Mouse (Mus musculus): ENCODE measurements around the gene Zmym3. TPM values are rescaled to one million over a fixed set of nuclear protein-coding genes. Genes with fewer than 3 reads are reported as not detected.
"Not testable (repeated sequence)": the region's sequence is repeated elsewhere in the genome, so short reads cannot be mapped to it uniquely, and the experiment has no call there.

The Zmym3 gene
- polyA plus RNA-seq, 2 experiments from 2014 or later: 13.1 to 21.1 TPM

DNA sequence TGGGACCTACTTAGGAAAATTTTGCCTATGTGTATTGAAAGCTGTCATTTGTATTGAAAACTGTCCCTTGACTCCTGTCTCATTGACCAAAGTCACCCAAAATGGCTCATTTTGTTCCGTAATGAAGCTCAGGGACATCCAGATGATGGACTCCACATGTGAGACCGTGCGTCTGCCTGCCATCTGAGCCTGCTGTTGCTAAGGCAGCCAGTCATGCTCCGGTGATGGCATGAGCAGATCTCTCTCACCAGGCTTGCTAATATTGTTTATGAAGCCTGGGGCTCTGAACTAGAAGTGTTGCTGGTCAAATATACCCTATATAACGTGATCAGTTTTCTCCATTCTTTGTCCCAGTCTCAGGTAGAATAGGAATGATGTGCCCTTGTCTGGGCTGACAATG lies 47.7 kb downstream of the Zmym3 start:
- no peak for ATAC-seq

- ATAC-seq: no peak
Measured at GRCm38 (mm10) chrX:101370573-101370972, 50.1 kb downstream of the Zmym3 start.

DNA sequence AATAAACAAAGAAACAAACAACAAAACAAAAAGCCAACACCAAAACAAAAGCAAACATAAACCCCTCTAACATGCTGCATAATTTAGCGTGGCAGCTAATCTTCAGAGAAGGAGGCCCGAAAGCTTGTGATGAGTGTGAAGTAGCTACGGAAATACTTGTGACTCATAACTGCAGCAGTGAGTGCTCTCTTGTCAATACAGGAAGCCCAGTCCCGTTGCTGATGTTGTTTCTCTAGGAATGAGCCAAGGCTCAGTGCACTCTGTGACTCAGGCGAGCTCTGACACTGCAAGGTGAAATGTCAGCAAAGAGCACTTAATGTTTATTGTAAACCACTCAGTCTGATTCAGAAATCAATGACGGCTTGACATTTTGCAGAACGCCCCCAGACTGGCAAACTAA lies 51.6 kb downstream of the Zmym3 start:
- ATAC-seq: peak; percentile 98

- not testable (repeated sequence) for ATAC-seq
Measured at GRCm38 (mm10) chrX:101358902-101359301, 61.7 kb downstream of the Zmym3 start.

Other genes starting within 250 kb of the Zmym3 start
- gene Snx12, start 198.3 kb downstream of the Zmym3 start, polyA plus RNA-seq (2017; shearing (Covaris generic)): 10 to 100 TPM; 42.7 to 57.1 TPM
- 1 to 10 TPM; 4.8 to 6.0 TPM for gene Foxo4, start 166.3 kb downstream of the Zmym3 start, polyA plus RNA-seq (2017; shearing (Covaris generic))
- 1 to 10 TPM; 1.7 to 2.9 TPM for gene Gm614, start 156.9 kb downstream of the Zmym3 start, polyA plus RNA-seq (2017; shearing (Covaris generic))
- gene Il2rg, start 152.6 kb downstream of the Zmym3 start, polyA plus RNA-seq (2017; shearing (Covaris generic)): 1,000 to 10,000 TPM; 2,002 to 2,386 TPM
- gene Gm20489, start 151.8 kb downstream of the Zmym3 start, polyA plus RNA-seq (2017; shearing (Covaris generic)): under 1 TPM in 1 of 2 experiments, not detected in 1; 0.42 TPM
- 10 to 100 TPM; 72.2 to 98.1 TPM for gene Med12, start 146.8 kb downstream of the Zmym3 start, polyA plus RNA-seq (2017; shearing (Covaris generic))
- under 1 TPM; 0.11 to 0.37 TPM for gene Nlgn3, start 121.7 kb downstream of the Zmym3 start, polyA plus RNA-seq (2017; shearing (Covaris generic))
- gene Gjb1, start 44.5 kb downstream of the Zmym3 start, polyA plus RNA-seq (2017; shearing (Covaris generic)): not detected
- gene Nono, start 8.5 kb upstream of the Zmym3 start, polyA plus RNA-seq (2017; shearing (Covaris generic)): 100 to 1,000 TPM; 348 to 429 TPM
- gene Itgb1bp2, start 28.2 kb upstream of the Zmym3 start, polyA plus RNA-seq (2017; shearing (Covaris generic)): 1 to 10 TPM in 1 of 2 experiments, under 1 TPM in 1; 0.98 to 1.2 TPM
- gene Taf1, start 111.9 kb upstream of the Zmym3 start, polyA plus RNA-seq (2017; shearing (Covaris generic)): 10 to 100 TPM; 22.3 to 24.9 TPM
- gene Ogt, start 219.2 kb upstream of the Zmym3 start, polyA plus RNA-seq (2017; shearing (Covaris generic)): 100 to 1,000 TPM; 178 to 203 TPM

Data from CD4-positive, CD25-positive, alpha-beta regulatory T cell, adult 4 months (primary cell).